13 mouse cellular contexts compared by ENCODE assay signal in genomic region chr8:71307913-71308312, GRCm38 (mm10).
"Had no signal": no experiment of that assay in that cellular context is flagged by ENCODE, and none has a peak within 500 bp of the region (broad histone marks: within the 10 kb centered on the region; RNA-seq: fewer than 3 reads in every experiment).

No protein-coding gene starts in this region.

- H3K27ac ChIP-seq: intestine, embryonic 15.5 days; kidney, embryonic 15.5 days; midbrain, embryonic 15.5 days; neural tube, embryonic 12.5 days; stomach, embryonic 15.5 days had no signal

- DNase-seq: kidney, adult 18-20 months; kidney, postnatal 14 days; left cerebral cortex, postnatal 4 days; lung, adult 18-20 months; thymus, adult 2 months; thymus, postnatal 25 days had no signal

- H3K9me3 ChIP-seq: intestine, embryonic 15.5 days; kidney, embryonic 15.5 days; midbrain, embryonic 15.5 days; neural tube, embryonic 12.5 days; stomach, embryonic 15.5 days had no signal

- H3K9ac ChIP-seq: intestine, embryonic 15.5 days; kidney, embryonic 15.5 days; limb, embryonic 13.5 days; midbrain, embryonic 15.5 days; neural tube, embryonic 12.5 days; stomach, embryonic 15.5 days had no signal

- H3K4me2 ChIP-seq: intestine, embryonic 15.5 days; kidney, embryonic 15.5 days; limb, embryonic 13.5 days; midbrain, embryonic 11.5 days; midbrain, embryonic 15.5 days; neural tube, embryonic 12.5 days; stomach, embryonic 15.5 days had no signal

- H3K4me3 ChIP-seq: intestine, embryonic 15.5 days; kidney, embryonic 15.5 days; limb, embryonic 13.5 days; midbrain, embryonic 15.5 days; neural tube, embryonic 12.5 days; stomach, embryonic 15.5 days had no signal

- ATAC-seq: intestine, embryonic 15.5 days; midbrain, embryonic 15.5 days had no signal

- H3K36me3 ChIP-seq: midbrain, embryonic 15.5 days; neural tube, embryonic 12.5 days; stomach, embryonic 15.5 days had no signal

- H3K27me3 ChIP-seq: intestine, embryonic 15.5 days; kidney, embryonic 15.5 days; limb, embryonic 13.5 days; midbrain, embryonic 15.5 days; neural tube, embryonic 12.5 days; stomach, embryonic 15.5 days had no signal
